Comparison of ENCODE assay signal across 13 mouse cellular contexts in genomic region chr9:56866430-56866829, GRCm38 (mm10). TPM values are rescaled to one million over a fixed set of nuclear protein-coding genes. Genes with fewer than 3 reads are reported as not detected.
A peak's percentile ranks its signal among the peaks of the same experiment; 100 is the strongest.
DNase-seq lines count a peak whose midpoint lies in the region; TF ChIP-seq lines count a peak whose summit lies in the region.
"Had no signal": no experiment of that assay in that cellular context is flagged by ENCODE, and none has a peak within 500 bp of the region (broad histone marks: within the 10 kb centered on the region; RNA-seq: fewer than 3 reads in every experiment).

No protein-coding gene starts in this region.

- no peak overlapping the region for H3K27ac ChIP-seq in left cerebral cortex, adult 2 months
- peak overlapping the region; percentile 46 for H3K27ac ChIP-seq in embryonic fibroblast, embryonic 13.5 days (ENCODE audit: insufficient read depth, low read length)
- H3K27ac ChIP-seq: forebrain, embryonic 13.5 days; liver, embryonic 13.5 days; midbrain, embryonic 13.5 days had no signal

- peak; percentile 94 for DNase-seq in heart, adult 11 months
- no peak for DNase-seq in heart, postnatal 25 days (ENCODE audit: low spot score)
- DNase-seq in left cerebral cortex, adult 2 months (ENCODE audit: extremely low spot score in 1 of 2, low spot score in 2 of 2) = no peak
- no peak for DNase-seq in left cerebral cortex, postnatal 4 days
- no peak for DNase-seq in embryo, embryonic 10.5 days (ENCODE audit: low spot score)
- DNase-seq in MN1 (ENCODE audit: low spot score) = no peak
- DNase-seq: cerebellum, postnatal 14 days; liver, embryonic 13.5 days had no signal

- peaks cover 10% of the 10 kb centered on the region for H3K4me1 ChIP-seq in embryonic fibroblast, embryonic 13.5 days (ENCODE audit: control insufficient read depth, insufficient read depth, low read length)

- peaks cover 40% of the 10 kb centered on the region for H3K79me2 ChIP-seq in myocyte (ENCODE audit: control insufficient read depth, insufficient read depth)

- peak overlapping the region; percentile 16 for H3ac ChIP-seq in myocyte (ENCODE audit: control insufficient read depth, insufficient read length)

- TF ChIP-seq CTCF in left cerebral cortex, adult 2 months (IDR thresholded peaks at IDR 0.05) = no peak
- no peak for TF ChIP-seq CTCF in embryonic fibroblast, embryonic 13.5 days (IDR thresholded peaks at IDR 0.05; ENCODE audit: borderline replicate concordance, insufficient read depth, low read length)

- intact Hi-C loops in heart, postnatal 25 days (cut with DNase I) = no loop called here
- intact Hi-C loops in left cerebral cortex, adult 2 months (cut with DNase I) = no loop called here
- intact Hi-C loops in left cerebral cortex, postnatal 4 days (cut with DNase I) = no loop called here

- no peaks in the 10 kb centered on the region for H3K27me3 ChIP-seq in myocyte (ENCODE audit: control insufficient read depth, insufficient read depth, insufficient read length)

- peak overlapping the region; percentile 73 for H3K4me2 ChIP-seq in myocyte (ENCODE audit: low read depth)
- H3K4me2 ChIP-seq: forebrain, embryonic 13.5 days; liver, embryonic 13.5 days; midbrain, embryonic 13.5 days had no signal

- no peaks in the 10 kb centered on the region for H3K36me3 ChIP-seq in myocyte (ENCODE audit: control insufficient read depth, insufficient read depth)
- H3K36me3 ChIP-seq: liver, embryonic 13.5 days; midbrain, embryonic 13.5 days had no signal

- H3K4me3 ChIP-seq in left cerebral cortex, adult 2 months = peak overlapping the region; percentile 4; the same call in 1 of the 2 replicates
- H3K4me3 ChIP-seq in embryonic fibroblast, embryonic 13.5 days (ENCODE audit: insufficient read depth, low read length) = peak overlapping the region; percentile 61
- H3K4me3 ChIP-seq in myocyte = peak overlapping the region; percentile 86
- H3K4me3 ChIP-seq: forebrain, embryonic 13.5 days; liver, embryonic 13.5 days; midbrain, embryonic 13.5 days had no signal

- TF ChIP-seq POLR2A in embryonic fibroblast, embryonic 13.5 days (IDR thresholded peaks at IDR 0.05; ENCODE audit: low read depth, low read length) = peak; percentile 11; the same call in 1 of the 2 replicates
- TF ChIP-seq POLR2A in myocyte (IDR thresholded peaks at IDR 0.05; ENCODE audit: insufficient read length, low read depth) = peak; percentile 37

TF ChIP-seq in myocyte, 11 proteins besides CTCF, POLR2A, EP300 and RAD21:
- no peak for TF ChIP-seq SRF (IDR thresholded peaks at IDR 0.05; ENCODE audit: control insufficient read depth, insufficient read length, low read depth)
- peak; percentile 53 for TF ChIP-seq POLR2AphosphoS2 (IDR thresholded peaks at IDR 0.05; ENCODE audit: insufficient read length, low read depth)
TF ChIP-seq in myocyte: peak in this region for 1.

RNA-seq across cellular contexts. Expression of gene Cspg4, which starts 1.6 kb away (rescaled TPM):
- total RNA-seq in heart, postnatal 25 days (2021) = 10 to 100 TPM; 15.2 to 20.4 TPM
- total RNA-seq in left cerebral cortex, adult 2 months (2021) = 10 to 100 TPM; 15.2 to 15.9 TPM
- total RNA-seq in left cerebral cortex, postnatal 4 days (2021) = 10 to 100 TPM; 21.8 to 23.7 TPM
- polyA plus RNA-seq in embryonic fibroblast, embryonic 13.5 days (2011; ENCODE audit: insufficient read length, low read depth, missing spikeins) = 48.4 and 76.1 TPM in 2 replicates
- polyA plus RNA-seq in myocyte (2012; fragmentation: generic; extraction: Trizol) = 58.3 TPM

RNA-seq across cellular contexts. Expression of gene Odf3l1, which starts 2.0 kb away (rescaled TPM):
- not detected for total RNA-seq in heart, postnatal 25 days (2021)
- total RNA-seq in left cerebral cortex, adult 2 months (2021) = not detected
- total RNA-seq in left cerebral cortex, postnatal 4 days (2021) = not detected
- polyA plus RNA-seq in embryonic fibroblast, embryonic 13.5 days (2011; ENCODE audit: insufficient read length, low read depth, missing spikeins) = not detected in 2 replicates
- polyA plus RNA-seq in myocyte (2012; fragmentation: generic; extraction: Trizol) = 0.85 TPM
- total RNA-seq: layer of hippocampus, postnatal 14 days had no signal
- polyA plus RNA-seq: forebrain, embryonic 13.5 days; liver, embryonic 13.5 days; midbrain, embryonic 13.5 days had no signal

Comparison
In these comparisons a context has a peak if more than half of its experiments do, and no peak if none do; other contexts are left out.
1. H3K4me3 ChIP-seq: peak in every context shown above with its lines; median percentile 86 in myocyte; 61 in embryonic fibroblast, embryonic 13.5 days; 4 in left cerebral cortex, adult 2 months.